Mouse (Mus musculus): ENCODE results near the gene Bst1. TPM values are rescaled to one million over a fixed set of nuclear protein-coding genes. Genes with fewer than 3 reads are reported as not detected.

Bst1 gene
- polyA plus RNA-seq, 1 experiment from 2014 or later: not detected

GRCm38 (mm10) chr5:43845083-43845482, 26.4 kb downstream of the Bst1 start:
- Histone ChIP-seq H3K9ac (replicated peaks; ENCODE audit: low read depth, low read length) (no peak overlapping the region), H3K4me2 (ENCODE audit: low read depth, low read length) (no peak overlapping the region), H3K27ac (ENCODE audit: low read depth, low read length) (no peak overlapping the region), H3K27me3 (ENCODE audit: control insufficient read depth, insufficient read depth, low read length) (no peaks in the 10 kb centered on the region), H3K36me3 (ENCODE audit: control insufficient read depth, insufficient read depth, low read length) (no peaks in the 10 kb centered on the region), H3K4me3 (ENCODE audit: low read depth, low read length) (no peak overlapping the region), H3K9me3 (ENCODE audit: control insufficient read depth, low read length) (no peaks in the 10 kb centered on the region), H3K4me1 (ENCODE audit: control insufficient read depth, insufficient read depth, low read length) (no peaks in the 10 kb centered on the region)
- 83% methylated on average over 5 of the region's 5 CpGs for WGBS
- no peak for ATAC-seq (ENCODE audit: low read depth)

- no peaks in the 10 kb centered on the region for H3K27me3 ChIP-seq (ENCODE audit: control insufficient read depth, insufficient read depth, low read length)
- no peak overlapping the region for H3K4me2 ChIP-seq (ENCODE audit: low read depth, low read length)
- no peaks in the 10 kb centered on the region for H3K4me1 ChIP-seq (ENCODE audit: control insufficient read depth, insufficient read depth, low read length)
- no peak overlapping the region for H3K9ac ChIP-seq (replicated peaks; ENCODE audit: low read depth, low read length)
- no peak overlapping the region for H3K27ac ChIP-seq (ENCODE audit: low read depth, low read length)
- no peak overlapping the region for H3K4me3 ChIP-seq (ENCODE audit: low read depth, low read length)
- no peaks in the 10 kb centered on the region for H3K36me3 ChIP-seq (ENCODE audit: control insufficient read depth, insufficient read depth, low read length)
- H3K9me3 ChIP-seq (ENCODE audit: control insufficient read depth, low read length): no peaks in the 10 kb centered on the region
- 65% methylated on average over 1 of the region's 1 CpGs for WGBS
- no peak for ATAC-seq (ENCODE audit: low read depth)
Observed at GRCm38 (mm10) chr5:43845646-43846045, 27.0 kb downstream of the Bst1 start.

GRCm38 (mm10) chr5:43846227-43846626, 27.5 kb downstream of the Bst1 start:
- 26% methylated on average over 2 of the region's 2 CpGs for WGBS
- ATAC-seq (ENCODE audit: low read depth): no peak
- no peak overlapping the region for H3K27ac ChIP-seq (ENCODE audit: low read depth, low read length)
- H3K4me3 ChIP-seq (ENCODE audit: low read depth, low read length): no peak overlapping the region
- H3K36me3 ChIP-seq (ENCODE audit: control insufficient read depth, insufficient read depth, low read length): no peaks in the 10 kb centered on the region
- no peaks in the 10 kb centered on the region for H3K9me3 ChIP-seq (ENCODE audit: control insufficient read depth, low read length)
- no peak overlapping the region for H3K4me2 ChIP-seq (ENCODE audit: low read depth, low read length)
- no peaks in the 10 kb centered on the region for H3K27me3 ChIP-seq (ENCODE audit: control insufficient read depth, insufficient read depth, low read length)
- H3K9ac ChIP-seq (replicated peaks; ENCODE audit: low read depth, low read length): no peak overlapping the region
- H3K4me1 ChIP-seq (ENCODE audit: control insufficient read depth, insufficient read depth, low read length): no peaks in the 10 kb centered on the region

- Histone ChIP-seq H3K27me3 (ENCODE audit: control insufficient read depth, insufficient read depth, low read length) (no peaks in the 10 kb centered on the region), H3K9me3 (ENCODE audit: control insufficient read depth, low read length) (no peaks in the 10 kb centered on the region), H3K4me3 (ENCODE audit: low read depth, low read length) (no peak overlapping the region), H3K4me2 (ENCODE audit: low read depth, low read length) (no peak overlapping the region), H3K27ac (ENCODE audit: low read depth, low read length) (no peak overlapping the region), H3K4me1 (ENCODE audit: control insufficient read depth, insufficient read depth, low read length) (no peaks in the 10 kb centered on the region), H3K36me3 (ENCODE audit: control insufficient read depth, insufficient read depth, low read length) (no peaks in the 10 kb centered on the region), H3K9ac (replicated peaks; ENCODE audit: low read depth, low read length) (no peak overlapping the region)
- no peak for ATAC-seq (ENCODE audit: low read depth)
Observed at GRCm38 (mm10) chr5:43847555-43847954, 28.9 kb downstream of the Bst1 start.

GRCm38 (mm10) chr5:43848275-43848674, 29.6 kb downstream of the Bst1 start:
- H3K9ac ChIP-seq (replicated peaks; ENCODE audit: low read depth, low read length): no peak overlapping the region
- H3K36me3 ChIP-seq (ENCODE audit: control insufficient read depth, insufficient read depth, low read length): no peaks in the 10 kb centered on the region
- H3K4me1 ChIP-seq (ENCODE audit: control insufficient read depth, insufficient read depth, low read length): no peaks in the 10 kb centered on the region
- H3K27me3 ChIP-seq (ENCODE audit: control insufficient read depth, insufficient read depth, low read length): no peaks in the 10 kb centered on the region
- no peak overlapping the region for H3K4me2 ChIP-seq (ENCODE audit: low read depth, low read length)
- H3K9me3 ChIP-seq (ENCODE audit: control insufficient read depth, low read length): no peaks in the 10 kb centered on the region
- WGBS: 90% methylated on average over 3 of the region's 3 CpGs
- no peak overlapping the region for H3K27ac ChIP-seq (ENCODE audit: low read depth, low read length)
- H3K4me3 ChIP-seq (ENCODE audit: low read depth, low read length): no peak overlapping the region
- ATAC-seq (ENCODE audit: low read depth): no peak

GRCm38 (mm10) chr5:43853096-43853867, 34.6 kb downstream of the Bst1 start:
- Histone ChIP-seq H3K9me3 (ENCODE audit: control insufficient read depth, low read length) (no peaks in the 10 kb centered on the region), H3K4me2 (ENCODE audit: low read depth, low read length) (no peak overlapping the region), H3K27ac (ENCODE audit: low read depth, low read length) (no peak overlapping the region), H3K9ac (replicated peaks; ENCODE audit: low read depth, low read length) (no peak overlapping the region), H3K27me3 (ENCODE audit: control insufficient read depth, insufficient read depth, low read length) (no peaks in the 10 kb centered on the region), H3K4me3 (ENCODE audit: low read depth, low read length) (no peak overlapping the region), H3K4me1 (ENCODE audit: control insufficient read depth, insufficient read depth, low read length) (no peaks in the 10 kb centered on the region), H3K36me3 (ENCODE audit: control insufficient read depth, insufficient read depth, low read length) (no peaks in the 10 kb centered on the region)
- WGBS: 81% methylated on average over 11 of the region's 11 CpGs
- no peak for ATAC-seq (ENCODE audit: low read depth)

GRCm38 (mm10) chr5:43853868-43854488, 35.3 kb downstream of the Bst1 start:
- Histone ChIP-seq H3K4me2 (ENCODE audit: low read depth, low read length) (no peak overlapping the region), H3K4me1 (ENCODE audit: control insufficient read depth, insufficient read depth, low read length) (no peaks in the 10 kb centered on the region), H3K27ac (ENCODE audit: low read depth, low read length) (no peak overlapping the region), H3K36me3 (ENCODE audit: control insufficient read depth, insufficient read depth, low read length) (no peaks in the 10 kb centered on the region), H3K9ac (replicated peaks; ENCODE audit: low read depth, low read length) (no peak overlapping the region), H3K27me3 (ENCODE audit: control insufficient read depth, insufficient read depth, low read length) (no peaks in the 10 kb centered on the region), H3K4me3 (ENCODE audit: low read depth, low read length) (no peak overlapping the region), H3K9me3 (ENCODE audit: control insufficient read depth, low read length) (no peaks in the 10 kb centered on the region)
- ATAC-seq (ENCODE audit: low read depth): no peak
- 87% methylated on average over 7 of the region's 7 CpGs for WGBS

GRCm38 (mm10) chr5:43855769-43856168, 37.1 kb downstream of the Bst1 start:
- H3K36me3 ChIP-seq (ENCODE audit: control insufficient read depth, insufficient read depth, low read length): no peaks in the 10 kb centered on the region
- ATAC-seq (ENCODE audit: low read depth): no peak
- H3K9me3 ChIP-seq (ENCODE audit: control insufficient read depth, low read length): no peaks in the 10 kb centered on the region
- no peaks in the 10 kb centered on the region for H3K27me3 ChIP-seq (ENCODE audit: control insufficient read depth, insufficient read depth, low read length)
- no peak overlapping the region for H3K9ac ChIP-seq (replicated peaks; ENCODE audit: low read depth, low read length)
- no peaks in the 10 kb centered on the region for H3K4me1 ChIP-seq (ENCODE audit: control insufficient read depth, insufficient read depth, low read length)
- H3K4me2 ChIP-seq (ENCODE audit: low read depth, low read length): no peak overlapping the region
- H3K27ac ChIP-seq (ENCODE audit: low read depth, low read length): no peak overlapping the region
- 90% methylated on average over 2 of the region's 2 CpGs for WGBS
- no peak overlapping the region for H3K4me3 ChIP-seq (ENCODE audit: low read depth, low read length)

GRCm38 (mm10) chr5:43859663-43860062, 41.0 kb downstream of the Bst1 start:
- 90% methylated on average over 8 of the region's 8 CpGs for WGBS
- Histone ChIP-seq H3K36me3 (ENCODE audit: control insufficient read depth, insufficient read depth, low read length) (no peaks in the 10 kb centered on the region), H3K4me1 (ENCODE audit: control insufficient read depth, insufficient read depth, low read length) (no peaks in the 10 kb centered on the region), H3K4me2 (ENCODE audit: low read depth, low read length) (no peak overlapping the region), H3K9ac (replicated peaks; ENCODE audit: low read depth, low read length) (no peak overlapping the region), H3K27me3 (ENCODE audit: control insufficient read depth, insufficient read depth, low read length) (no peaks in the 10 kb centered on the region), H3K9me3 (ENCODE audit: control insufficient read depth, low read length) (no peaks in the 10 kb centered on the region), H3K27ac (ENCODE audit: low read depth, low read length) (no peak overlapping the region), H3K4me3 (ENCODE audit: low read depth, low read length) (no peak overlapping the region)
- ATAC-seq (ENCODE audit: low read depth): no peak

All from neural tube, embryonic 14.5 days (tissue).